Mouse (Mus musculus) embryonic fibroblast, embryonic 13.5 days (primary cell): ENCODE results near the gene Tra2b.

Source experiments
- CTCF ChIP-seq: IDR thresholded peaks from 2 replicates; pipeline ENCODE4 v1.5.1; 2011; ENCODE audit warnings: mild to moderate bottlenecking, control low read depth, low read length, moderate library complexity, borderline replicate concordance; ENCODE audit not compliant: insufficient read depth
- POLR2A ChIP-seq: IDR thresholded peaks from 2 replicates; pipeline ENCODE4 v1.6.1; 2011; ENCODE audit warnings: low read depth, mild to moderate bottlenecking, control low read depth, low read length, moderate library complexity

GRCm38 (mm10) chr16:22301378-22301777, 35.6 kb upstream of the Tra2b start:
- no peak for TF ChIP-seq CTCF
- TF ChIP-seq POLR2A = no peak
